14 mouse cellular contexts compared by ENCODE assay signal in genomic region chr17:47304463-47305199, GRCm38 (mm10).
DNase-seq lines count a peak whose midpoint lies in the region; ATAC-seq and TF ChIP-seq lines count a peak whose summit lies in the region.
"Had no signal": no experiment of that assay in that cellular context is flagged by ENCODE, and none has a peak within 500 bp of the region (broad histone marks: within the 10 kb centered on the region; RNA-seq: fewer than 3 reads in every experiment).

No protein-coding gene starts in this region.

- no peak overlapping the region for H3K4me2 ChIP-seq in neural tube, embryonic 13.5 days
- no peak overlapping the region for H3K4me2 ChIP-seq in neural tube, embryonic 15.5 days
- H3K4me2 ChIP-seq in liver, postnatal 0 days (ENCODE audit: low read depth, low read length) = no peak overlapping the region
- H3K4me2 ChIP-seq: embryonic facial prominence, embryonic 15.5 days; forebrain, embryonic 15.5 days; hindbrain, embryonic 15.5 days had no signal

- H3K9me3 ChIP-seq in neural tube, embryonic 13.5 days = no peaks in the 10 kb centered on the region
- no peaks in the 10 kb centered on the region for H3K9me3 ChIP-seq in neural tube, embryonic 15.5 days (replicated peaks)
- H3K9me3 ChIP-seq in liver, postnatal 0 days (ENCODE audit: low read length) = no peaks in the 10 kb centered on the region
- H3K9me3 ChIP-seq: embryonic facial prominence, embryonic 15.5 days; forebrain, embryonic 15.5 days; hindbrain, embryonic 15.5 days had no signal

- H3K27me3 ChIP-seq in neural tube, embryonic 13.5 days = no peaks in the 10 kb centered on the region
- H3K27me3 ChIP-seq in neural tube, embryonic 15.5 days (replicated peaks) = no peaks in the 10 kb centered on the region
- no peaks in the 10 kb centered on the region for H3K27me3 ChIP-seq in liver, postnatal 0 days (ENCODE audit: insufficient read depth, low read length)
- H3K27me3 ChIP-seq: embryonic facial prominence, embryonic 15.5 days; forebrain, embryonic 15.5 days; hindbrain, embryonic 15.5 days had no signal

- no peaks in the 10 kb centered on the region for H3K36me3 ChIP-seq in neural tube, embryonic 13.5 days
- H3K36me3 ChIP-seq in neural tube, embryonic 15.5 days = no peaks in the 10 kb centered on the region
- no peaks in the 10 kb centered on the region for H3K36me3 ChIP-seq in liver, postnatal 0 days (replicated peaks; ENCODE audit: insufficient read depth, low read length)
- H3K36me3 ChIP-seq: forebrain, embryonic 15.5 days; hindbrain, embryonic 15.5 days had no signal

- H3K4me1 ChIP-seq in neural tube, embryonic 13.5 days (replicated peaks) = peaks cover 30% of the 10 kb centered on the region
- peaks cover 28% of the 10 kb centered on the region for H3K4me1 ChIP-seq in neural tube, embryonic 15.5 days
- peaks cover 6% of the 10 kb centered on the region for H3K4me1 ChIP-seq in liver, postnatal 0 days (ENCODE audit: insufficient read depth)

- ATAC-seq in neural tube, embryonic 13.5 days (ENCODE audit: low read depth) = no peak
- ATAC-seq in neural tube, embryonic 15.5 days (ENCODE audit: low FRiP score) = no peak
- no peak for ATAC-seq in liver, postnatal 0 days
- ATAC-seq: forebrain, embryonic 15.5 days had no signal

- H3K27ac ChIP-seq in neural tube, embryonic 13.5 days (replicated peaks) = no peak overlapping the region
- H3K27ac ChIP-seq in neural tube, embryonic 15.5 days (replicated peaks) = no peak overlapping the region
- no peak overlapping the region for H3K27ac ChIP-seq in liver, postnatal 0 days (ENCODE audit: low read depth)
- H3K27ac ChIP-seq: embryonic facial prominence, embryonic 15.5 days; forebrain, embryonic 15.5 days; hindbrain, embryonic 15.5 days; layer of hippocampus, adult 2 months had no signal

- TF ChIP-seq CTCF in liver, postnatal 0 days (IDR thresholded peaks at IDR 0.05; ENCODE audit: low read depth) = no peak

- 0 out of 2 replicates have a peak overlapping the region, but pooled peaks have one; percentile 17 for H3K9ac ChIP-seq in neural tube, embryonic 13.5 days
- no peak overlapping the region for H3K9ac ChIP-seq in neural tube, embryonic 15.5 days (replicated peaks)
- H3K9ac ChIP-seq in liver, postnatal 0 days (replicated peaks) = no peak overlapping the region
- H3K9ac ChIP-seq: embryonic facial prominence, embryonic 15.5 days; forebrain, embryonic 15.5 days; hindbrain, embryonic 15.5 days had no signal

- TF ChIP-seq EP300 in liver, postnatal 0 days (IDR thresholded peaks at IDR 0.05; ENCODE audit: low read depth) = no peak

- peak; percentile 36 for DNase-seq in gastrocnemius, postnatal 25 days
- DNase-seq in gastrocnemius, postnatal 36 days = no peak
- DNase-seq in heart, postnatal 10 days = peak; percentile 40 to 47
- peak; percentile 82 for DNase-seq in retina, postnatal 7 days (ENCODE audit: low read depth, low spot score)
- no peak for DNase-seq in urinary bladder, postnatal 36 days (ENCODE audit: low spot score in 2 of 2)
- DNase-seq in liver, postnatal 0 days = no peak
- DNase-seq: liver; thymus, postnatal 36 days had no signal

- 51% methylated on average over 8 of the region's 8 CpGs for WGBS in neural tube, embryonic 13.5 days
- 47% methylated on average over 8 of the region's 8 CpGs for WGBS in neural tube, embryonic 15.5 days
- WGBS in liver, postnatal 0 days (ENCODE audit: insufficient replicate concordance) = 64% methylated on average over 8 of the region's 8 CpGs

- no peak overlapping the region for H3K4me3 ChIP-seq in neural tube, embryonic 13.5 days
- no peak overlapping the region for H3K4me3 ChIP-seq in neural tube, embryonic 15.5 days (replicated peaks)
- H3K4me3 ChIP-seq in liver, postnatal 0 days (ENCODE audit: low read depth, low read length) = no peak overlapping the region
- H3K4me3 ChIP-seq: embryonic facial prominence, embryonic 15.5 days; forebrain, embryonic 15.5 days; hindbrain, embryonic 15.5 days; layer of hippocampus, adult 2 months had no signal

- intact Hi-C loops in gastrocnemius, postnatal 36 days (cut with DNase I) = no loop called here
- intact Hi-C loops in heart, postnatal 10 days (cut with DNase I) = no loop called here

Comparison
In these comparisons a context has a peak if more than half of its experiments do, and no peak if none do; other contexts are left out.
1. DNase-seq: peak in gastrocnemius, postnatal 25 days (single experiment), heart, postnatal 10 days (2 of 2) and retina, postnatal 7 days (single experiment); none in gastrocnemius, postnatal 36 days (0 of 2), urinary bladder, postnatal 36 days (0 of 2) and liver, postnatal 0 days (single experiment).